Mouse (Mus musculus) forebrain, embryonic 14.5 days (tissue): ENCODE data around the gene Slc4a11. TPM values are rescaled to one million over a fixed set of nuclear protein-coding genes. Genes with fewer than 3 reads are reported as not detected.
A peak's percentile ranks its signal among the peaks of the same experiment; 100 is the strongest.

Experiments
- ATAC-seq: fragments of 200-750 bp; cut with Nextera tagmentation; 2 replicates; pipeline ENCODE4 v1.8.0; 2017; ENCODE audit warnings: mild to moderate bottlenecking, moderate library complexity
- DNase-seq: peaks from one replicate; pipeline ENCODE4 v3.0.0-alpha.2; 2015; ENCODE audit warnings: low spot score
- H3K27ac ChIP-seq: fragments of 300-500 bp; sonication (generic); 2 replicates; pipeline ENCODE4 v1.5.1; 2014; ENCODE audit warnings: low read depth, mild to moderate bottlenecking, control low read depth, low read length, moderate library complexity
- H3K27me3 ChIP-seq: fragments of 300-500 bp; sonication (generic); replicated peaks from 2 replicates; pipeline ENCODE4 v1.6.1; 2014; ENCODE audit warnings: low read length, control low read depth, mixed read lengths; ENCODE audit not compliant: control insufficient read depth, insufficient read depth
- H3K36me3 ChIP-seq: fragments of 300-500 bp; sonication (generic); 2 replicates; pipeline ENCODE4 v1.6.1; 2014; ENCODE audit warnings: low read length, control low read depth; ENCODE audit not compliant: control insufficient read depth, insufficient read depth
- H3K4me1 ChIP-seq: fragments of 300-500 bp; sonication (generic); 2 replicates; pipeline ENCODE4 v1.6.1; 2014; ENCODE audit warnings: antibody characterized with exemption, low read length, control low read depth; ENCODE audit not compliant: control insufficient read depth, insufficient read depth
- H3K4me2 ChIP-seq: fragments of 300-500 bp; sonication (generic); 2 replicates; pipeline ENCODE4 v1.6.1; 2014; ENCODE audit warnings: mild to moderate bottlenecking, control low read depth, low read length
- H3K4me3 ChIP-seq: fragments of 300-500 bp; sonication (generic); 2 replicates; pipeline ENCODE4 v1.5.1; 2014; ENCODE audit warnings: low read depth, low read length, control low read depth
- H3K9ac ChIP-seq: fragments of 300-500 bp; sonication (generic); 2 replicates; pipeline ENCODE4 v1.6.1; 2014; ENCODE audit warnings: mild to moderate bottlenecking, low read length, control low read depth, moderate library complexity
- H3K9me3 ChIP-seq: fragments of 300-500 bp; sonication (generic); replicated peaks from 2 replicates; pipeline ENCODE4 v1.6.1; 2016; ENCODE audit warnings: low read length, control low read depth, mixed read lengths; ENCODE audit not compliant: control insufficient read depth
- WGBS: fragments of 180-500 bp; shearing (Covaris S2); extraction: QIAGEN DNeasy Blood & Tissue Kit; methylation state at CpG from one replicate; pipeline ENCODE4 v1.1.7; 2014; 5-methylcytosine and 5-hydroxymethylcytosine counted together
- polyA plus RNA-seq: library from polyadenylated mRNA; unstranded; fragments of >200 nt; fragmentation: Nextera tagmentation; extraction: Ambion mirVana; gene quantifications from 2 replicates; pipeline ENCODE4 v1.2.1, GENCODE M21; 2014

The Slc4a11 gene
- polyA plus RNA-seq, 1 experiment from 2014 or later, result 0.52 TPM

DNA sequence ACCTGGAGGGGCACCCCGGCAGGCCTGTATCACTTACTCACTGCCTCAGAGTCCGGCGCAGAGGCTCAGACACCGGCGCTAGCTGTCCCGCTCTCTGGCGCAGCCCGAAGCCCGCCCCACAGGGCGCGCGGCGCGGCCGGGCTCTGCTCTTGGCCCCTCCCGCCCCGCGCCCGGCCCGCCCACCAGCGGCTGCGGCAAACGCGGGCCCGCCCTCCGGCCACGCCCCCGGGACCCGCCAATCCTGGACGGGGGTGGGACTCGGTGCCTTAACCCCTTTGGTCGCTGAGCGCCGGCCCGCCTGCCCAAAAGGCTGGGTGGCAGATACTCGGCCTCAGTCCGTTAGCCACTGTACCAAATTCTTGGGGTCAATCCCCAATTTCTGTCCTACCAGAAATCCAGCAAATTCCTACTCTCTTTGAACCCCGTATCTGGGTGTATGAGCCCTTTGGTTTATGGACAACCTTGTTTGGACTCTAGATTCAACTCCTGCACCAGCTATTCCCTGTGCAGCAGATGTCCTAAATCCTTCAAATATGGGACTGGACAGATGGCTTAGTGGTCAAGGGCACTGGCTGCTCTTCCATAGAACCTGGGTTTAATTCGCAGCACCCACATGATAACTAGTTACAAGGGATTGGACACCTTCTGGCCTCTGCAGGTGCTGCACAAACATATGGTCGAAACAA, 54.5 kb downstream of the Slc4a11 start, which contains the start of gene Lzts3:
Gene Lzts3 (minus strand): TSS at position 120 of the 686 bp plus-strand sequence.
- Histone ChIP-seq H3K4me1 (peaks cover 10% of the 10 kb centered on the region), H3K4me3 (peak within 1 kb of the TSS; percentile 71), H3K27me3 (0 out of 2 replicates have a peak, but pooled peaks cover 4% of the 10 kb centered on the region), H3K9ac (peak within 1 kb of the TSS; percentile 77), H3K27ac (peak within 1 kb of the TSS; percentile 44; the same call in 1 of the 2 replicates), H3K36me3 (no peaks in the 10 kb centered on the region), H3K4me2 (peak within 1 kb of the TSS; percentile 86), H3K9me3 (no peaks in the 10 kb centered on the region)
- 3% methylated on average over 37 of the region's 40 CpGs for WGBS
- peak; percentile 93 for DNase-seq
- ATAC-seq, result peak; percentile 95

DNA sequence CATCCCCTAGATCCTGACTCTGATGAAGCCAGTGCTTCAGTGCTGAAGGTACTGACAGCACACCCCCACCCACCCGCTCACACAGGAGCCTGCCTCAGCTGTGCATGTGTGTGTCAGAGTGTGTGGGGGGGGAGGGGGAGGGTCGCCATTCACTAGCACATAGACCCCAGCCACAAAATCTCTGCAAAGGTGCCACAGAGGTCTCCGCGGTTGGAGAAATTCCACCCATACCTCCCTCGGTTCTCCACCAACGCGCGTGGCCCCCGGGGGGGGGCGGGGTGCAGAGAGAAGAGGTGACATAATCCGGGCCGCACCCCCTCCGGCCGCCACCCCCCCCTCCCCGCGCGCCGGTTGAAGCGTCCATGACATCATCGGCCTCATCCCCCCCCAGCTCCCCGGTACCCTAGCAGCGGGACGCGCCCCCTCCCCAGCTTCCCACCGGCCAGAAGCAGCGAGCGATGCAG, 55.1 kb downstream of the Slc4a11 start:
- Histone ChIP-seq H3K9ac (peak overlapping the region; percentile 77), H3K36me3 (no peaks in the 10 kb centered on the region), H3K4me1 (peaks cover 10% of the 10 kb centered on the region), H3K4me2 (peak overlapping the region; percentile 86), H3K4me3 (peak overlapping the region; percentile 71), H3K27ac (peak overlapping the region; percentile 44; the same call in 1 of the 2 replicates), H3K27me3 (peaks cover 9% of the 10 kb centered on the region; the same call in 1 of the 2 replicates), H3K9me3 (no peaks in the 10 kb centered on the region)
- under 1% methylated on average over 26 of the region's 27 CpGs for WGBS
- ATAC-seq (peak; percentile 76), DNase-seq (peak; percentile 67)

DNA sequence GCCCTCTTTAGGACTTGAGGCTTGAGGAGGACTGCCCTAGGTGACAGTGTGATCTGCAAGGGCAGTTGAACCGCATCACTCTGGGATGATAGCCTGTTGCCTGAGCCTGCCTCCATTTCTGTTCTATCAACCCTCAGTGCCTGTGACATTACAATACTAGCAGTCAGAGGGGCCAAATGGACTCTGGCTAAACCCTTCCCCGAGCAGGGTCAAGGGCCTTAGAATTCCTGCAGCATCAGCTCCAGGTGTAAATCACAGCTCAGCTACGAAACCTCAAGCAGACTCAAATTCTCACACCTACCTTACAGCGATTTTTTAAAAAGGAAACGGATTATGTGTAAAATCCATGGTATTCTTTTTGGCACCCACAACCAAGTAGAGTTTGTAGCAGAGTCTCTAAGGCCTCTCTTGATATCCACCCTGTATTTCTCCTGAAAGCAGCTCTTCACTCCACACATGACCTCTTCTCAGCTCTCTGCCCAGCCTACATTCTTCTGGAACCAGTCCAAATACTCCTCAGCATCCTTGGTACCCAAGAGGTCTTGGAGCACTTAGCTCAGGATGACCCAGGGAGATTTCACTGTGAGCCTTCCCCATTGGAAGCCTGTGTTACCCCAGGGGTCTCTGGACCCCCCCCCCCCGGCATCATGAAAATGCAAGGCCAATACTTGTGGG, 55.8 kb downstream of the Slc4a11 start:
- DNase-seq (peak; percentile 19), ATAC-seq (no peak)
- peak overlapping the region; percentile 86 for H3K4me2 ChIP-seq
- no peak overlapping the region for H3K27ac ChIP-seq
- no peaks in the 10 kb centered on the region for H3K36me3 ChIP-seq
- H3K9ac ChIP-seq, result peak overlapping the region; percentile 77; the same call in 1 of the 2 replicates
- no peaks in the 10 kb centered on the region for H3K9me3 ChIP-seq
- H3K4me1 ChIP-seq, result peaks cover 10% of the 10 kb centered on the region
- peaks cover 16% of the 10 kb centered on the region for H3K27me3 ChIP-seq
- H3K4me3 ChIP-seq, result peak overlapping the region; percentile 71; the same call in 1 of the 2 replicates
- 80% methylated on average over 6 of the region's 6 CpGs for WGBS

DNA sequence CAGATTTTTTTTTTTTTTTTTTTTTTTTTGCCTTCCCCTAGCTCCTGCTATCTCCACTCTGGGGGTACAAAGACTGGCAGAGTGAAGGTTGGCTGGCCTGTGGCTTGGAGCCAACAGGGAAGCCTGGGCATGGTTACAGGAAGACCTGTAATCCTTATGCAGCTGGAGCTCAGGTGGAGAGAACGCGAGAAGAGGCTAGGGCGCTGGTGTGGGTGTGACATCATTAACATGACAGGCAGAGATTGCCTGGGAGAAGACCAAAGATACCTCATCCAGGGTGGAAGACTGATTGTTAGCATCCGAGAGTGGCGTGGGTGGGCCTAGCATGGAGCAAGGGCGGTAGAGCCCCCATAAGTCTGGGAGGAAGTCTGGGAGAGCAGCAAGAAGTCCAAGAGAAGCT, 58.0 kb downstream of the Slc4a11 start:
- DNase-seq, result no peak
- H3K27me3 ChIP-seq, result peaks cover 37% of the 10 kb centered on the region
- 83% methylated on average over 6 of the region's 6 CpGs for WGBS
- no peak overlapping the region for H3K4me3 ChIP-seq
- 0 out of 2 replicates have a peak, but pooled peaks cover 5% of the 10 kb centered on the region for H3K36me3 ChIP-seq
- H3K9ac ChIP-seq, result no peak overlapping the region
- no peak overlapping the region for H3K27ac ChIP-seq
- ATAC-seq, result no peak
- H3K9me3 ChIP-seq, result no peaks in the 10 kb centered on the region
- H3K4me1 ChIP-seq, result peaks cover 20% of the 10 kb centered on the region
- H3K4me2 ChIP-seq, result no peak overlapping the region

DNA sequence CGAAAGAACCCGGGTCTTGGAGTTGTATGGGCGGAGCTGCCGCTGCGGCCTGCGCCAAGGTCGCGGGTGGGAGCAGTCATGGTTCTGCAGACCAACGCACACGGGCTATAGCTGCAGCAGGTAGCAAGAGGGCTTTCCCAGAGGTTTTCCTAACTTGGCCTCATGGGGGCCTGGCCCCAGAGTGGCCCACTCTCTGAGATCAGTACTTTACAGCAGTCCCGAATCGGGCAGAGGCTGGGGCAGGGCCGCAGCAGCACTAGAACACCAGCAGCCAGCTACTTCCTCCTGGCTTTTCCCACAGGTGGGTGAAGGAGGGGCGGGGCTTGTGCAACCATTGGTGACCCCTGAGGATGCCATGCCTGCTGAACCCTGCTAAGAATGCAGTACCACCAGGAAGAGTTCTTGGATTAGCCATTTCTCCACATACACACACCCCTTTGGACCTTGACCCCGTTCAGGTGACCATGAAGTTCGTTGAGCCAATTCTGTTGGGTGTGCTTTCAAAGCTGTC, 59.2 kb downstream of the Slc4a11 start:
- Histone ChIP-seq H3K9ac (no peak overlapping the region), H3K27me3 (peaks cover 39% of the 10 kb centered on the region), H3K9me3 (no peaks in the 10 kb centered on the region), H3K4me2 (no peak overlapping the region), H3K4me1 (peaks cover 21% of the 10 kb centered on the region), H3K36me3 (0 out of 2 replicates have a peak, but pooled peaks cover 5% of the 10 kb centered on the region), H3K4me3 (no peak overlapping the region), H3K27ac (no peak overlapping the region)
- WGBS, result 34% methylated on average over 16 of the region's 16 CpGs
- ATAC-seq, result no peak
- DNase-seq, result no peak

DNA sequence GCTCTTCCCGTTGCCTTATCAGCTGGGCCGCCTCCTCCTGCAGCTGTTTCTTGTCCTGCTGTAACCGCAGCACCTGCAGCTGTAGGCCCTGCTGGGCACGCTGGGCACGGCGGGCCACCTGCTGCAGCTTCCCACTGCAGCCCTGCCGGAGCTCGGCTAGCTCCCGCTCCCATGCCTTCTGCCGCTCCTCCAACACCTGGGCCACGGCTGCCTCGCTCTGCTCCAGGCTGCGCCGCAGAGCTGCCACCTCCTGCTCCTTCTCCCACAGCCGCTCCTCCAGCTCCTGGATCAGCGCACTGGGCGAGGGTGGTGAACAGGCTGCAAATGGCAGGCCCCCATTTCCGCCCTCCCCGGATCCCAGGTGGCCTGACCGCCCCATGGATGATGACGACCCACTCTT, 61.5 kb downstream of the Slc4a11 start:
- Histone ChIP-seq H3K9me3 (no peaks in the 10 kb centered on the region), H3K4me2 (no peak overlapping the region), H3K4me3 (no peak overlapping the region), H3K4me1 (peaks cover 12% of the 10 kb centered on the region), H3K36me3 (0 out of 2 replicates have a peak, but pooled peaks cover 5% of the 10 kb centered on the region), H3K27me3 (peaks cover 39% of the 10 kb centered on the region), H3K9ac (peak overlapping the region; percentile 17; the same call in 1 of the 2 replicates), H3K27ac (no peak overlapping the region)
- WGBS, result 23% methylated on average over 21 of the region's 21 CpGs
- peak; percentile 25 for DNase-seq
- ATAC-seq, result no peak

DNA sequence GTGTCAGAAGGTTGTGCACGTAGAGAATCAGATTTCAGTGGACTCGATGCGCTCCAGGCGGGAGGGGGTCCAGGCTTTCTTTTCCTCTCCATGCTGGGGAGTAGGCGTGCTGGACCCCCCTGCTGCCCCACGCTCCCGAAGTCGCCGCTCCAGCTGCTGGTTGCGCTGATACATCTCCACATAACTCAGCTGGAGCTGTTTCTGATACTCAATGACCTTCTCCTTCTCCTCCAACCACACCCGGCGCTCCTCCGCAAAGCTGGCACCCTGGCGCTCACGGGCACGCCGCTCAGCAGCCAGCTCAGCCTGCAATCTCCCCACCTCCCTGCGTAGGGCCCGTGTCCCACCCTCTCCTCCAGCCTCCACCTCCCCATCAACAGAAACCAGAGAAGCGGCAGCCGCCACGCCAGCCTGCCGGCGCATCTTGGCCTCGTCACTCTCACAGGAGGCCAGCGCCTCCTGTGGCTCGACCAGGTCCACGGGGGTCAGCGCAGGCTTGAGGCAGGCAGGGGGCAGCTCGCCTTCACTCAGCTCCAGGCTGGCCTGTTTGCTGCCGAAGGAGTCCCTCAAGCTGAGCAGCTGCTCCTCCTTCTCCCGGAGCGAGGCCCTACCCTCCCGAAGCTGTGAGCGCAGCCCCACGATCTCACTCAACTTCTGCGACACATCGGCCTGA, 62.4 kb downstream of the Slc4a11 start:
- Histone ChIP-seq H3K4me3 (peak overlapping the region; percentile 23), H3K4me2 (peak overlapping the region; percentile 54), H3K9ac (peak overlapping the region; percentile 51), H3K4me1 (peaks cover 12% of the 10 kb centered on the region), H3K27ac (no peak overlapping the region), H3K27me3 (peaks cover 39% of the 10 kb centered on the region), H3K9me3 (no peaks in the 10 kb centered on the region), H3K36me3 (0 out of 2 replicates have a peak, but pooled peaks cover 5% of the 10 kb centered on the region)
- 4% methylated on average over 38 of the region's 38 CpGs for WGBS
- peak; percentile 14 for DNase-seq
- peak; percentile 22; the same call in 1 of the 2 replicates for ATAC-seq
